Mouse (Mus musculus): ENCODE results near the gene Magi3. TPM values are rescaled to one million over a fixed set of nuclear protein-coding genes. Genes with fewer than 3 reads are reported as not detected.

The Magi3 gene
- total RNA-seq, 2 experiments from 2014 or later, result 38.8 to 41.3 TPM

DNA sequence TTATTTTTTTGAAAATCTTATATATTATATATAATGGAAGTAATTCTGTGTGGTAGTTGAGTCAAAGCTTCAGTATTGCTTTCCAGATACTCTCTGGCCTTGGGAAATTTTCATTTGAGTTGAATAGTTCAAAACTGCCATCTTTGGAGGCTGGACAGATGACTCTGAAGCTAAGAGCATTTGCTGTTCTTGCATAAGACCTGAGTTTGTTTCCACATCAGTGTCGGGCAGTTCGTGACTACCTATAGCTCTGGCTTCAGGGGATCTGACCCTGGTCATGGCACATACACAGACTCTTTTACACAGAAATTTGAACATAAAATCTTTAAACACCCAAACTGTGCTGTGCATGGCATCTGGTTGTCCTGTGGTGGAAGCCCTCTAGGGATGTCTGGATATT lies 235.0 kb downstream of the Magi3 start:
- intact Hi-C loops (cut with DNase I), result no loop called here
- DNase-seq (ENCODE audit: extremely low spot score in 1 of 2, low spot score in 2 of 2), result no peak

DNA sequence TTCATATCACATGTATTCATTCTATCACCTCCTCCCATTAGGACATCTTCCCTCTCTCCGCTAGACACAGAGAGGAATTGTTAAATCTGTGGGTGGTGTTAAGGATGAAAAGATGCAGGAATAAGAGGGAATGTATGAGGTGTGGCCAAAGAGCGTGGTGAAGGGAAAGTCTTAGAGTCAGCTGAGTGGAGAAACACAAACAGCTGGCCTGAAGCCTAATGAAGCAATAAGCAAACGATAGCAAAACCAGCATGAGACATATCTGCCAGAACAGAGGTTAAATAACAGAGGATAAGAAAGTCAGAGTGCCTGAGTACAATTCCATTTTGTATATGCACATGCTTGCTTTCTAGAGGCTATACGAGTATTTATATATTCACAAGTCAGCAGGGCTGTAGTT lies 235.6 kb downstream of the Magi3 start:
- DNase-seq (ENCODE audit: extremely low spot score in 1 of 2, low spot score in 2 of 2), result no peak
- intact Hi-C loops (cut with DNase I), result no loop called here

- no peak for DNase-seq (ENCODE audit: extremely low spot score in 1 of 2, low spot score in 2 of 2)
- intact Hi-C loops (cut with DNase I), result no loop called here
Measured at GRCm38 (mm10) chr3:103971157-103971556, 249.0 kb downstream of the Magi3 start.

- DNase-seq (ENCODE audit: extremely low spot score in 1 of 2, low spot score in 2 of 2), result peak in 1 of 2 experiments; percentile 58
Measured at GRCm38 (mm10) chr3:103968701-103969100, 251.5 kb downstream of the Magi3 start.

DNA sequence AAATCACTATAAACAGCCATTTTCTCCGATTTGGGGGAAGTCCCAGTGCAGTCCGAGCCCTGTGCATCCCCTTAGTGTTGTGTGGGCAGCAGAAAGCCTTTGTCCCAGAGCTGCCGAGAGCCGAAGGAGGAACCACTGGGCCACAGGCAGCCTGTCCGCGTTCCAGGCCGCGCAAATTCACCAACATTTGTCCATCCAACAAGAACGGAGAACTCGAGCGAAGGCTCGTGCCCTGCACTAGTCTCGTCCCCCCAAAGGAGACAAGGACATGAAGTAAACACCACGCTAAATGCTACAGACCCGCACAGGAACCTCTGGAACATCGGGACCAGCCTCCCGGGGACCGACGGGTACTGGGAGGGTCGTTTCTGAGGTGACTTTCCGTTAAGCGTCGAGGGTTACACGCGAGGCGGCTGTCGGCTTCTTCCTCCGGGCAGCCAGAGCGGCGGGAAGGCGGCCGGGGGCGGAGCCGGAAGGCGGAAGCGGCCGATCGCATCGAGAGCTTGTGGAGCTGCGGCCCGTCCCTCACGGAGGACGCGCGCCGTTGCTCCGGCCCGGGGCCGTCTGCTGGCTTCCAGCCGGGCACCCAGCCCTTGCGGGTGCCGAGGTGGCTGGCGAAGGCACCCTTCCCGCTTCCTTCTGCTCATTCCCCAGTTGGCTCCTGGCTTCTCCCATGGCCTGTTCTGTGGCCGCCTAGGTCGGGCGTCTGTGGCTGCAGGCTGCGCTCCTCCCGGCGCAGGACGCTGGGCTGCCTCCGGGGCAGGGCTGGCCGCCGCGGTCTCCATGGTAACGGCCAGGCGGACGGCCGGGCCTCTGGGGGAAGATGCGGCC lies 252.1 kb downstream of the Magi3 start, which contains the start of gene Phtf1:
Gene Phtf1 (plus strand): TSS at position 250 of the 831 bp plus-strand sequence.
- intact Hi-C loops (cut with DNase I), result loop anchor here (2.0 kb wide), 1 partner anchor 53 kb away; the partner anchor contains the start of gene Rsbn1
- peak; percentile 72 to 92 for DNase-seq (ENCODE audit: extremely low spot score in 1 of 2, low spot score in 2 of 2)

More at GRCm38 (mm10) chr3:103968701-103969100, 251.5 kb downstream of the Magi3 start:
- intact Hi-C loops (cut with DNase I), result loop anchor here (2.0 kb wide), 1 partner anchor 54 kb away; the partner anchor contains the start of gene Rsbn1

DNA sequence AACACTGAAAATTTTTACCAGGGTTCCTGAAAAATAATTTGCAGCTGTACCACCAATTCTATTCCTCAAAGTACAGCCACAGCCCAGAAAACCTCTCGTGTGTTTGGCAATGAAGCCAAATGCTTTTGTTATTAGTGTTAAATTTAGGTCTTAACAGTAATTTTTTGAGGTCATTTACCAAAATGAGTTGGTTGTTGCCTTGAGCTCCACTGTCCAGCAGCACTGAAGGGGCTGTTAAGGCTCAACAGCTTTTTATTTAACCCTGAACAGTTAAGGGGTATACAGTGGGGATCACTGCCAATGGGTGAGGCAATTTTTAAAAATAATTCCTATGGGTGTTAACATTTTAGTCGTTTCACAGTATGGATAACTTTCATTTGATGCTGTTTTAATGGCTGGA lies 252.9 kb downstream of the Magi3 start:
- intact Hi-C loops (cut with DNase I), result no loop called here
- no peak for DNase-seq (ENCODE audit: extremely low spot score in 1 of 2, low spot score in 2 of 2)

Measured in left cerebral cortex, postnatal 10 days (tissue).